Mouse (Mus musculus) layer of hippocampus, postnatal 36 days (tissue): ENCODE measurements at regions not wholly inside any gene's neighbourhood (a gene's known extent, or its start where the extent isn't known, plus 50 kb on each side); places are given as distances from the start of the nearest gene placed in this dataset.
A peak's percentile ranks its signal among the peaks of the same experiment; 100 is the strongest.

Experiments
- DNase-seq, 2 experiments: peaks; one replicate each; pipeline ENCODE4 v3.0.0; 2022

DNA sequence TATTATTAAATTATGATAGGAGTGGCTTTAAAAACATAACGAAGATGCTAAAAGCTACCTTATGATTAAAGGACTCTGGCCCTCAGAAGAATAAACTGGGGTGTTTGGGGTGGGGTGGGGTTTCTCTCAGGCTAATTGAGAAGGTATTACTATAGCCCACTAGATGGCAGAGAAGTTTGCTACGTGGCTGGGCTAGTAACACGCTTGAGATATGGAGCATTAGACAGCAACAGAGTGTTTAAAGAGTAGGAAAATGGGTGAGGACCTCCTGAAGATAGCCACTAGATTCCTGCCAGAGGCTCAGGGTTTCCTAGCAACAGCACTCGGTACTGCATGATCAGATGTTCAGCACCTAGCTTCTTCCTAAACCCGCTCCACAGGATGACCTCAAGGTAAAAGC, 76.7 kb upstream of the Gpc5 start:
- no peak for DNase-seq

DNA sequence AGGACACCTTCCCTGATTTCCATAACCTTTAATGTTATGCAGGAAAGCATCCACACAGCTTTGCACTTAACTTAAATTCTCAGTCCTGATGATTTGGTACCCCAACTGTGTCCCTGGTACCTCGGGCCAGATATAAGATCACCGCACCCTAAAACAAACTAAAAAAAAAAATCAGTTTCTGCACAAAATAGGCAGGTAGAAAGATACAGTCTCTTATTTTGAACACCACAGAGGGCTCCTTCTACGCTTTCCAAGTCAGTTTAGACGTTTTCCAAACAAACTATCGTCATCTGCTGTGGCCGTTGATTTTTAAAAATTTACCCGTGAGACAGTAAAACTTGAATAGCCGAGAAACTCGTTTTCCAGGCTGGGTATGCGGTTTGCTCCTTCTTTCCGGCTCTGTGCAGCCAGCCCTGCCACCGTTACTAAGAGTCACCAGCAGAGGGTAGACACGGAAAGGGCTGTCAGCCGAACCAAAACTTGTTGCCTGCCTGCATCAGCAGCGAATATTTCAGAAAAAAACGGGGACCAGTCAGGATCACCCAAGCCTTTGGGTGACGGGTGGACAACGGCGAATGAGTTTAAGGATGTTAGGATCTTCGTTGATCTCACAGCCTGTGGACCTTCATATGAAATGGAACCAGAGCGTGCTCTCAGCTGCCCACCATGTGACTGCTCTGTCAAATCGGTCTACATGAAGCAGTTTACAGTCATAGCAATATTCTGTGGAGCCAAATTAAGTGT, 74.4 kb upstream of the Gpc5 start:
- peak; percentile 71 to 78 for DNase-seq

DNA sequence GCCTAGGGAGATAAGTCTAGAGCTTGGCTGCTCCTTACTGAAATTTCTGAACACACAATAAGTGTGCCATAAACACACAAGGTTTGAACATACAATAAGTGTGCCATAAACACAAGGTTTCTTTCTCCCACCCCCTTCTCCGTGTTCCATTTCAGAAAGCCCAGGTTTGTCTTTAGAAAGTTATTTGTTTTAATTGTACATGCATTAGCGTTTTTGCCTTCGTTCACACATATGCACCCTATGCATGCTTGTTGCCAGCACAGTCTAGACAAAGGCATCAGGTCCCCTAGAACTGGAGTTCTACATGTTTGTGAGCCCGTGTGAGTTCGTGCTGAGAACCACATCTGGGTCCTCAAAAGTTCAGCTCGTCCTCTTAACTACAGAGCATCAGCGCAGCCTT, 64.0 kb upstream of the Gpc5 start:
- no peak for DNase-seq

DNA sequence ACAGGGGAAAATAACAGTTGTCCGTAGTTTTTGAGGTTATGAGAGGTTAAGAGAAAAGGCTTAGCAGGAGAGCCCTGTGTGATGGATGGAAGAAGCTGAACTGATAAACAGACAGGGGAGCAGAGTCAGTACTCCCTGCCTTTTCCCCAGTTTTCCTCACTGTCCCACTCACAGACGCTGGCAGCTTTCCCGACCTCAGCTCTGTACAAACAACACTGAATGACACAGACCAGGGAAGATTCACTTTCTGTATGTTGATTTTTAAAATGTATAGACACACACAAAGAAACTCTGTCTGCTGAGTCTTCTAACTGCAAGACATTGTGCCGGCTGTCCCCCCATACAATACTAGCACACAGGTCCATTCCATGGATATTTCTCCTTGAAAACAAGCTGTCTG, 60.3 kb upstream of the Gpc5 start:
- DNase-seq = no peak

DNA sequence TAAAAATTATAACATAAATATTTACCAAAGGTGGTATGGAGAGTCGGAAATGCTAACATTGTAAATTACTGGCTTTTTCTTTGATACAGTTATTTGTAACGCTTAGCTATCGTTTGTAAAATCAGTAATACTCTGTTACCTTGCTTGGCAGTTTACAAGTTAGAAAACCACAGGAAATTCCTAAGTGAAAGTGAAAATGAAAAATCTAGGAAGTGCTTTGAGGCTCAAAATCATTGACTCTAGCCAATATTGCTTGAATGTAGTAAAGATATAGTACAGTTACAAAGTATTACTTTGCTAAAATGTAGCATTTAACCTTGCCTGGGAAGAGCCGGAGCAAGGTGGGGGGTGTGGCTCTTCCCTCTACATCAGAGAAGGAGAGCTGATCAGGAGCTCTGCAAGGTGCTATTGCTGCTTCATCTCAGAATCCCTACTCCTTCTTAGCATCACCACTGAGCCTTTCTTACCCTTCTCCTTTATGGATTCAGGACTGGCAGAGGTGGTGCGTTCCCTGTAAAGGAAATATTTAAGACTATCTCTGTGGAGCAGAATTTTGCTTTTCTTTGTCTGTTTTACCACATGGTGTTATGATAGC, 58.5 kb upstream of the Gpc5 start:
- no peak for DNase-seq

DNA sequence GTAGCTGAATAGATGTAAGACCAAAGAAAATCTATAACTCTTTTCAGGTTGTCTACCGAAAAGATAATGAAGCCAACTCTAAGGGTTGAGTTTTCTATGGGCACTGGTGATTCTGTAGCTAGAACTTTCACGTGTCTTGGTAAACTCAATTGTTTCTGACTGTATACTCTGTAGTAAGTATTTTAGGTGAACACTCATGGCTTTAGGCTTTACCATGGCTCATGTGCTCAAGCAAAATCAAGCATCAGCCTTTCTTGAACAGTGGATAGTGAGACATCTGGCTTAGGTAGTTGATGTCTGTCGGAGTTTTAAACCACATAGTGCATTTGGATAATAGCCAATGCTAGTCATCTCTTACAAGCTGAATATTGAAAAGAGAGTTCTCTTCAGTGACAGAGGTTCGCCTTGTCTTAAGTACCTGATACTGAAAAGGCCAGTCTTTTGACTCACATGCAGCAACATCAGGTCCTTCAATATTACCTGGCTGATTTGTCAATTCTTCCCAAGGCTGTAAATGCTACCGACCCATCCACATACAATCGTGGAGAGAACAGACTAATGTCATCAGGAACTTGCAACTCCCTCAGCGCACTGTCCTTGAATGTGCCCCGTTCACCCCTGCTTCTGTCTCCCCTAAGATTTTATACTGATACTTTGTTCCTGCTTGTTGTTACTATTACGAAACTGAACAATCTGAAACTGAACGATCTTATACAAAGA, 57.1 kb upstream of the Gpc5 start:
- no peak for DNase-seq

DNA sequence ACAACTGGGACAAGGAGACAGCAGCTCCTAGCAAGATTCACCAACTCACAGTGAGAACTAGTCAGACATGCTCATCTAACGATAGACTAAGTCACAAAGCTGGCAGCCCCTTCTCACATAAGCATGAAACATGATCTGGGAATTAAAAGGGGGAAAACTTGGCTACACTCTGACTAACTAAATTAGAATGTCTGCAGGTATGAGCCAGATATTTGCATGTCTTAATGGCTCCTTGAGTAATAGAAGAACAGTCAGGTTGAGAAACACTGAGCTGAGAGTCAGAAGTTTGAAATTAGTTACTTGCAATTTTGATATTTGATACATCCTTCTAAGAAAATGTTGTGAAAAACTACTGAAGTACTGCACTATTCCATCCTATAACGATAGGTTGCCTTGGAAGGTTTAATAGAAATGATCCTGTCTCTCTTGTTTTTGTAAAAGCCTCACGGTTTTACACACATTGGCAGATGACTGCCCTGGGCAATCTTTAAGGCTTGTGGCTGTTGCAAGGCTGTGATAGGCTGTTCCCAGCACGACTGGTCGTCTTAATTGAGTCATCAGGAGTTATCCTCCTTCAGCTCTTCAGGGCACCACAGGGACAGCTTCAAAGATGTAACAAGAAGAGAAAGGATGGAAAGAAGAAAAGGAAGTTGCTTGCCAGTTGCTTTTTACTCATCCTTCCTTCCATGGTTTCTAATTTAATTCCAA, 54.8 kb upstream of the Gpc5 start:
- DNase-seq = no peak

DNA sequence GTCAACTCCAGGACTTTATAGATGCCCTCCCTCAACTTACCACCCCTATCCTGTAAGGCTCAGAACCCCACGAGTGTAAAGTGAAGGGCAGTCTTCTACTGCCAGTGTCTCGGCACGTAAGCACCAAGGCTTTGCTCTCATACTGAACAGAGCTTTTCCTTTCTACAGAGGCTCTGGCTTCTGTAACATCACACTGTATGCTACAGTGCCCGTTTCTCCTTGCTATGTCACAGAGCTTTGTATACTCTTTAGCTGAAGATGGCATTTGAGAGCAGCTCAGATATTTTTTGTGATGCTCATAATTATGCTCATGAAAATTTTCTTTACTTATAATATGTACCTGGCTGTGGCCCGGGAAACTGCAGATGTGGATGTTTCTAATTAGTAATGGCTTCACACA, 53.2 kb upstream of the Gpc5 start:
- no peak for DNase-seq

DNA sequence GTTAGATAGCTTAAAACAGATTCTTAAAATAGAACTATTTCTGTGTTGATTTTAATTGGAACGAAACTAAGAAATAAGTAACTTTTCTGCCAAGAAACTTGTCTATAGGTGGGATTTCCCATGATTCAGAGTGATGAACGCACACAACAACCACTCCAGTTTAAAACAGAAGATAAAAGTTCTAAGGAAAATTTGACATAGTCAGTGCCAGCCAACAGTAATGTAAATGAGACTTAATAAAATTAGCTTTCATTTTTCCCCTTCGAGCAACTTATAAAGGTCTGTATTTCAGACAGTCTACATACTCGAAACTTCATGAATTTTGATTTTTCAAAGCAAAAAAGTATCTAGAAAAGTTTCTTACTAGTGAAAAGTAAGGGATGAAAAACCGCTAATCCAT, 52.5 kb upstream of the Gpc5 start:
- DNase-seq = no peak

DNA sequence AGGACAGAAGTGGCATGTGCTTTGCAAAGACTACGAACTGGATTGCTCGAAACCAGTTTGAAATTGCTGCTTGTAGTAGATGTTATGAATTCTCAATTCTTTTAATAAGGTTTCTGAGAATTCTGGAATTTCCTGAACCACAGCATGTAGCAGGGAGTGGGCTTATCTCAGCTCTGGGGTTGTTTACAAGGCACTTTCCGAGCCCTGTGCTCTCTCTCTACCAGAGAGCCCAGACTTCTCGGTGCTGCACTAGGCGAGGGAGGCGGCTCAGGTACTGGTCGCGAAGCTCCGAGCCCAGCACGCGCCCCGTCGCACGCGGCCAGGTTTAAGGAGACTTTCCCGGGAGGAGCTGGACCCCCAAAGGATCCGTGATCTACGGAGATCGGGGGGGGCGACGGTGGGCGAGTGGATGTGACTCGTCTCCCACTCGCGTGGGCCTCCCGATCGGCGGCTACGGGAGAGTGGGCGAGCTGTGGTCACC, 51.9 kb upstream of the Gpc5 start:
- DNase-seq = peak in 1 of 2 experiments; percentile 28

DNA sequence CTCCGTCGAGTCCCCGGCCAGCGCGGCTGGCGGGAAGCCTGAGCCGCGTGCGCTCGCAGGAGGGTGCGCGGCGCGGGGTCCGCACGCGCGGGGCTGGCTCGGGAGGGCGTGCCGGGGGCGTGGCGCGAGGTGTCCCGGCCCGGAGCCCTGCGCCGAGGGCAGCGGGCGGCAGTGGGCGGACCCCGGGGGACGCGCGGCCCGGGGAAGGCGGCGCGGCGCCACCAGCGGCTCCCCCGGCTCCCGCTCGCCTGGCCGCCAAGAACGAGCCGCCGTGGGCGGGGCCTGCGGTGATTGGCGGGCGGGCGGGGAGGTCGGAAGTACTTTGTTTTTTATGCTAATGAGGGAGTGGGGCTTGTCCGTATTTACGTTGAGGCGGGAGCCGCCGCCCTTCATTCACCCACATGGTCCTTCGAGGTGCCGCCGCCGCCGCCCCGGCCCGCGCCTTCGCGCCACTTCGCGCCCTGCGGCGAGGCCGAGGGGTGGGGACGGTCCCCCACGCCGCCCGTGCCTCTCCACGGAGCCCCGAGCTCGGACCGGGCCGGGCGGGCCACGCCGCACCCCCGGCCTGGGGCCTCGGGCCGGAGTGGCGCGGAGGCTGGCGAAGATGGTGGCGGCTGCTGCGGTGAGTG, 51.3 kb upstream of the Gpc5 start:
- DNase-seq = peak; percentile 70 to 72

DNA sequence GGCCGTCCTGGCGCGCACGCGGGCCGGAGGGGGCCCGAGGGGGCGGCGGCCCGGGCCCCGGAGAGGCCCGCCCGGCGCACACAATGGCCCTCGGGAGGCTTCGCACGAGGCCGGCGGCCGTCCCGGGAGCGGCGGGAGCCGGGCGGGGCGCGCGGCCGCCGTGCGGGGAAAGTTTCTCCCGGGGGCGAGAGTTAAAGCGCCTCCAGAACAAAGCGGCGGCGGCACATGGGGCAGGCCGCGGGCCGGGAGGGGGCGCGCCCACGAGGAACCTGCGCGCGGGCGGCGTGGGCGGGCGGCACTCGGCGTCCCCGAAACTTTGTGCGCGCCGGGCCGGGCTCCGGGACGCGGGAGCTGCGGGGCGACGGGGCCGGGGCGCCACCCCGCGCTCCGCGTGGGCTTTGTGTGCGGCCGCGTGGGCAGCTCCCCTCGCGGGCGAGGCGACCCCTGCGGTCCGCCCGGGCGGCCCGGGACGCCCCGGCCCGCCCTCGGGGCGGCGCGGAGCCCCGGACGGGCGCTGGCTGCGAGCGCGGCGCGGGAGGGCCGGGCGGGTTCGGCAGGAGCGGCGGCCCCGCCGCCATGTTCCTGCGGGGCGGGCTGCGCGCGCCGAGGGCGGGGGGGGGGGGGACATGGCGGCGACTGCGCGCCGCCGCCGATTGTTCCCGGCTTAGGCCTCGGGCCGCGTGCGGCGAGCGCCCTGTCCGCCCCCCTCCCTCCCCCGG, 50.5 kb upstream of the Gpc5 start:
- DNase-seq = peak; percentile 3 to 10

DNA sequence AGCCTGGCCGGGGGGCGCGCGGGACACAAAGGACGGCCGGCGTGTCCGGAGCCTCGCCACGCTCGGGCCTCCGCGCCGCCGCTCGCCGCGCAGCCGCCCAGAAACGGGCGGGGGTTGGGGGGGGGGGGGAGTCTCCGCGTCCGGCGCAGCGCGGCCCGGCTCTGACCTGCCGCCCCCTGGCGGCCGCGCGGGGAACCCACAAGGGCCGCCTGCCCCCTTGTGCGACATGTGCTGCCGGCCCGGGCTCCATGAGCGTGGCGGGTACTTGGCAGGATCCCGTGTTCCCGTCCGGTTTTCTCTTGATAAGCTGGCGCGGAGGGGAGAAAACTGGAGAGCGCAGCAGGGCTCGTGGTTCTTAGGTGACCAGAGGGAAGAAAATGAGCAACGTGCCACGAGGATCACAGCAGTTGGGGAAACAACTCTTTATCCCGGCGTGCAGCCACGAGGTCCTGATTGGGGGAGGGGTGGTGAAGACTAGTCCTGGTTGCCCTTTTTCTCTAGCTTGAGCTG, 49.9 kb upstream of the Gpc5 start:
- DNase-seq = peak; percentile 76 to 77
